Mouse (Mus musculus) erythroblast, embryonic 14.5 days (primary cell): Measurements from ENCODE around the gene E2f4.

ENCODE experiments used
- GATA1 ChIP-seq: IDR thresholded peaks from 2 replicates; pipeline ENCODE4 v1.6.1; 2012; ENCODE audit warnings: low read length, inconsistent platforms, mixed read lengths
- TAL1 ChIP-seq: IDR thresholded peaks from 3 replicates; pipeline ENCODE4 v1.6.1; 2012; ENCODE audit warnings: low read length, inconsistent platforms, mixed read lengths

- TF ChIP-seq TAL1 (no peak), GATA1 (no peak)
These were observed 39.1 kb downstream of the E2f4 start for GRCm38 (mm10) chr8:105336373-105337130.
